Mouse (Mus musculus) kidney, adult 11 months (tissue): ENCODE measurements around the gene Psmb3.

Experiments used
- DNase-seq: peaks from one replicate; pipeline ENCODE4 v3.0.0; 2022

Gene Psmb3

GRCm38 (mm10) chr11:97669268-97669667 lies 33.9 kb upstream of the Psmb3 start:
- no peak for DNase-seq

GRCm38 (mm10) chr11:97669829-97670228 lies 33.4 kb upstream of the Psmb3 start:
- DNase-seq = peak; percentile 47

- no peak for DNase-seq
Observed at GRCm38 (mm10) chr11:97670234-97671176, 32.7 kb upstream of the Psmb3 start.

GRCm38 (mm10) chr11:97671177-97671527 lies 32.0 kb upstream of the Psmb3 start:
- DNase-seq = no peak

GRCm38 (mm10) chr11:97673148-97673547 lies 30.1 kb upstream of the Psmb3 start:
- no peak for DNase-seq

- no peak for DNase-seq
Observed at GRCm38 (mm10) chr11:97676050-97676754, 27.0 kb upstream of the Psmb3 start.

- no peak for DNase-seq
Observed at GRCm38 (mm10) chr11:97677381-97677780, 25.8 kb upstream of the Psmb3 start.

- DNase-seq = no peak
Observed at GRCm38 (mm10) chr11:97677842-97678241, 25.4 kb upstream of the Psmb3 start.

- DNase-seq = no peak
Observed at GRCm38 (mm10) chr11:97678301-97678700, 24.9 kb upstream of the Psmb3 start.

GRCm38 (mm10) chr11:97680430-97680829 lies 22.8 kb upstream of the Psmb3 start:
- no peak for DNase-seq

- DNase-seq = no peak
Observed at GRCm38 (mm10) chr11:97682504-97683055, 20.6 kb upstream of the Psmb3 start.

- DNase-seq = no peak
Observed at GRCm38 (mm10) chr11:97684063-97684680, 19.0 kb upstream of the Psmb3 start.

- DNase-seq = peak; percentile 39
Observed at GRCm38 (mm10) chr11:97684766-97685165, 18.4 kb upstream of the Psmb3 start.

- peak; percentile 98 for DNase-seq
Observed at GRCm38 (mm10) chr11:97685613-97686321, 17.4 kb upstream of the Psmb3 start, which contains the start of gene Cisd3. TSS of gene Cisd3 (plus strand) at chr11:97685826.

- no peak for DNase-seq
Observed at GRCm38 (mm10) chr11:97686322-97686908, 16.8 kb upstream of the Psmb3 start.

GRCm38 (mm10) chr11:97687061-97687460 lies 16.1 kb upstream of the Psmb3 start:
- peak; percentile 65 for DNase-seq

GRCm38 (mm10) chr11:97689861-97690260 lies 13.3 kb upstream of the Psmb3 start:
- DNase-seq = no peak

GRCm38 (mm10) chr11:97694435-97694834 lies 8.8 kb upstream of the Psmb3 start:
- no peak for DNase-seq

- no peak for DNase-seq
Observed at GRCm38 (mm10) chr11:97694921-97695711, 8.1 kb upstream of the Psmb3 start.

- no peak for DNase-seq
Observed at GRCm38 (mm10) chr11:97695712-97696401, 7.3 kb upstream of the Psmb3 start.

- no peak for DNase-seq
Observed at GRCm38 (mm10) chr11:97696669-97697068, 6.5 kb upstream of the Psmb3 start.
